Mouse (Mus musculus): ENCODE results near the gene Fndc3c1.

Gene Fndc3c1

GRCm38 (mm10) chrX:106485101-106485651 lies at the start of gene Fndc3c1:
Fndc3c1 (minus strand) TSS chrX:106485401.
- DNase-seq (ENCODE audit: low read depth, low spot score) = no peak

- DNase-seq (ENCODE audit: low read depth, low spot score) = no peak
Observed at GRCm38 (mm10) chrX:106486451-106486850, 1.2 kb upstream of the Fndc3c1 start.

GRCm38 (mm10) chrX:106485671-106486070 lies 470 bp upstream of the Fndc3c1 start:
- no peak for DNase-seq (ENCODE audit: low read depth, low spot score)

GRCm38 (mm10) chrX:106479891-106480290 lies 5.3 kb downstream of the Fndc3c1 start:
- peak; percentile 1 for DNase-seq (ENCODE audit: low read depth, low spot score)

- peak; percentile 27 for DNase-seq (ENCODE audit: low read depth, low spot score)
Observed at GRCm38 (mm10) chrX:106385304-106385703, 99.9 kb downstream of the Fndc3c1 start.

GRCm38 (mm10) chrX:106380608-106381007 lies 104.6 kb downstream of the Fndc3c1 start:
- peak; percentile 4 for DNase-seq (ENCODE audit: low read depth, low spot score)

Measured in brain, adult 2 months (tissue).